Mouse (Mus musculus) spleen, adult 2 months (tissue): ENCODE data around the gene Nectin1. TPM values are rescaled to one million over a fixed set of nuclear protein-coding genes. Genes with fewer than 3 reads are reported as not detected.

Experiments
- DNase-seq, 2 experiments: peaks; one replicate each; pipeline versions ENCODE4 v3.0.0 to v3.0.0-alpha.2; 2012 to 2021; ENCODE audit warnings: low spot score in 2 of 2, low read depth in 1 of 2
- H3K27ac ChIP-seq: fragments of 200-500 bp; 2 replicates; pipeline ENCODE4 v1.5.1; 2012; ENCODE audit warnings: low read length, inconsistent platforms; ENCODE audit not compliant: insufficient read depth
- H3K27me3 ChIP-seq: fragments of 200-500 bp; 2 replicates; pipeline ENCODE4 v1.6.1; 2012; ENCODE audit warnings: mild to moderate bottlenecking, moderate library complexity, low read length, inconsistent platforms; ENCODE audit not compliant: control insufficient read depth, insufficient read depth
- H3K36me3 ChIP-seq: fragments of 200-500 bp; 2 replicates; pipeline ENCODE4 v1.6.1; 2012; ENCODE audit warnings: mild to moderate bottlenecking, low read length, inconsistent platforms; ENCODE audit not compliant: control insufficient read depth, insufficient read depth
- H3K4me1 ChIP-seq: fragments of 200-500 bp; 2 replicates; pipeline ENCODE4 v1.6.1; 2011; ENCODE audit warnings: inconsistent platforms; ENCODE audit not compliant: control insufficient read depth, insufficient read depth, insufficient read length
- H3K4me3 ChIP-seq: fragments of 200-500 bp; 2 replicates; pipeline ENCODE4 v1.5.1; 2011; ENCODE audit warnings: mild to moderate bottlenecking, inconsistent platforms; ENCODE audit not compliant: insufficient read depth, insufficient read length; ENCODE audit errors: extremely low read depth
- CTCF ChIP-seq: fragments of 200-500 bp; IDR thresholded peaks from 2 replicates; pipeline ENCODE4 v1.5.1; 2011; ENCODE audit warnings: mild to moderate bottlenecking, inconsistent platforms; ENCODE audit not compliant: insufficient read depth, insufficient read length, insufficient replicate concordance; ENCODE audit errors: extremely low read depth
- POLR2A ChIP-seq: fragments of 200-500 bp; IDR thresholded peaks from 2 replicates; pipeline ENCODE4 v1.6.1; 2011; ENCODE audit warnings: low read depth, low read length, inconsistent platforms
- WGBS: fragments of 180-500 bp; shearing (Covaris S2); methylation state at CpG from one replicate; pipeline ENCODE4 v1.1.7; 2018; 5-methylcytosine and 5-hydroxymethylcytosine counted together
- polyA plus RNA-seq: library from polyadenylated mRNA; depleted of rRNA; stranded (reverse); fragments of >200 nt; gene quantifications from 2 replicates; pipeline ENCODE4 v1.2.3, GENCODE M21; 2012

Nectin1 gene
- polyA plus RNA-seq, 1 experiment, result 5.1 TPM

GRCm38 (mm10) chr9:43787591-43787990 lies 43.8 kb downstream of the Nectin1 start:
- H3K4me3 ChIP-seq, result no peak overlapping the region
- TF ChIP-seq POLR2A (no peak), CTCF (no peak)
- DNase-seq, result no peak
- no peaks in the 10 kb centered on the region for H3K36me3 ChIP-seq
- H3K27ac ChIP-seq, result no peak overlapping the region
- no peaks in the 10 kb centered on the region; the same call in 1 of the 2 replicates for H3K4me1 ChIP-seq
- H3K27me3 ChIP-seq, result no peaks in the 10 kb centered on the region
- WGBS, result 67% methylated on average over 4 of the region's 4 CpGs

GRCm38 (mm10) chr9:43792681-43793080 lies 48.9 kb downstream of the Nectin1 start:
- Histone ChIP-seq H3K27ac (no peak overlapping the region), H3K36me3 (no peaks in the 10 kb centered on the region), H3K27me3 (no peaks in the 10 kb centered on the region), H3K4me1 (no peaks in the 10 kb centered on the region), H3K4me3 (no peak overlapping the region)
- no peak for DNase-seq
- 87% methylated on average over 9 of the region's 9 CpGs for WGBS
- TF ChIP-seq CTCF, result no peak
- TF ChIP-seq POLR2A, result no peak

GRCm38 (mm10) chr9:43793411-43793810 lies 49.6 kb downstream of the Nectin1 start:
- 74% methylated on average over 3 of the region's 3 CpGs for WGBS

GRCm38 (mm10) chr9:43796031-43796430 lies 52.2 kb downstream of the Nectin1 start:
- no peaks in the 10 kb centered on the region for H3K4me1 ChIP-seq
- H3K27ac ChIP-seq, result no peak overlapping the region
- no peaks in the 10 kb centered on the region for H3K27me3 ChIP-seq
- H3K4me3 ChIP-seq, result no peak overlapping the region
- H3K36me3 ChIP-seq, result no peaks in the 10 kb centered on the region
- 81% methylated on average over 3 of the region's 3 CpGs for WGBS
- TF ChIP-seq CTCF (no peak), POLR2A (no peak)
- no peak for DNase-seq

More at GRCm38 (mm10) chr9:43793411-43793810, 49.6 kb downstream of the Nectin1 start:
- Histone ChIP-seq H3K4me1 (no peaks in the 10 kb centered on the region), H3K27me3 (no peaks in the 10 kb centered on the region), H3K4me3 (no peak overlapping the region), H3K36me3 (no peaks in the 10 kb centered on the region), H3K27ac (no peak overlapping the region)
- DNase-seq, result no peak
- no peak for TF ChIP-seq POLR2A
- TF ChIP-seq CTCF, result no peak

- Histone ChIP-seq H3K36me3 (no peaks in the 10 kb centered on the region), H3K27ac (no peak overlapping the region), H3K27me3 (no peaks in the 10 kb centered on the region), H3K4me1 (no peaks in the 10 kb centered on the region), H3K4me3 (no peak overlapping the region)
- WGBS, result 80% methylated on average over 11 of the region's 11 CpGs
- DNase-seq, result no peak
- TF ChIP-seq CTCF, result no peak
- no peak for TF ChIP-seq POLR2A
Measured at GRCm38 (mm10) chr9:43796841-43797740, 53.3 kb downstream of the Nectin1 start.

- no peaks in the 10 kb centered on the region for H3K27me3 ChIP-seq
- no peak overlapping the region for H3K27ac ChIP-seq
- no peak overlapping the region for H3K4me3 ChIP-seq
- no peaks in the 10 kb centered on the region for H3K4me1 ChIP-seq
- no peak for DNase-seq
- 86% methylated on average over 7 of the region's 7 CpGs for WGBS
- H3K36me3 ChIP-seq, result no peaks in the 10 kb centered on the region
- TF ChIP-seq POLR2A, result no peak
- no peak for TF ChIP-seq CTCF
Measured at GRCm38 (mm10) chr9:43797746-43798145, 54.0 kb downstream of the Nectin1 start.

GRCm38 (mm10) chr9:43800525-43800924 lies 56.7 kb downstream of the Nectin1 start:
- DNase-seq, result no peak
- TF ChIP-seq POLR2A (no peak), CTCF (no peak)
- Histone ChIP-seq H3K4me3 (no peak overlapping the region), H3K27ac (no peak overlapping the region), H3K4me1 (no peaks in the 10 kb centered on the region), H3K27me3 (no peaks in the 10 kb centered on the region), H3K36me3 (no peaks in the 10 kb centered on the region)
- WGBS, result 86% methylated on average over 2 of the region's 2 CpGs
